Mouse (Mus musculus) MEL (cell line): Measurements from ENCODE around the gene Tspan2. TPM values are rescaled to one million over a fixed set of nuclear protein-coding genes. Genes with fewer than 3 reads are reported as not detected.

Experiments
- DNase-seq: peaks from one replicate; pipeline ENCODE4 v3.0.0; 2011; ENCODE audit warnings: low read depth, low spot score
- H3K27ac ChIP-seq: 2 replicates; pipeline ENCODE4 v1.5.1; 2012; ENCODE audit warnings: low read depth, mild to moderate bottlenecking, control low read depth, low read length, moderate library complexity; ENCODE audit not compliant: control insufficient read depth
- H3K27me3 ChIP-seq, 2 experiments: fragments of 150-350 bp in 1 of 2; sonication (generic) in 1 of 2; 2 replicates each; pipeline ENCODE4 v1.6.1; 2012; ENCODE audit warnings: low read length in 2 of 2, mild to moderate bottlenecking in 2 of 2, improper control_type of control experiment in 1 of 2, moderate library complexity in 1 of 2; ENCODE audit not compliant: insufficient read depth in 2 of 2, control insufficient read depth in 1 of 2
- H3K36me3 ChIP-seq, 2 experiments: 2 replicates each; pipeline ENCODE4 v1.6.1; 2012 to 2014; ENCODE audit warnings: low read length in 2 of 2, improper control_type of control experiment in 1 of 2, inconsistent platforms in 1 of 2, mild to moderate bottlenecking in 1 of 2; ENCODE audit not compliant: insufficient read depth in 2 of 2, control insufficient read depth in 1 of 2
- H3K4me1 ChIP-seq, 2 experiments: fragments of 150-350 bp in 1 of 2; sonication (generic) in 1 of 2; 2 replicates each; pipeline ENCODE4 v1.6.1; 2012; ENCODE audit warnings: low read length in 2 of 2, improper control_type of control experiment in 1 of 2, mild to moderate bottlenecking in 1 of 2; ENCODE audit not compliant: insufficient read depth in 2 of 2, control insufficient read depth in 1 of 2
- H3K4me3 ChIP-seq, 2 experiments: fragments of 150-350 bp in 1 of 2; sonication (generic) in 1 of 2; 2 replicates each; pipeline ENCODE4 v1.5.1; 2012; ENCODE audit warnings: low read depth in 2 of 2, low read length in 2 of 2, mild to moderate bottlenecking in 2 of 2, moderate library complexity in 2 of 2, control low read depth in 1 of 2, improper control_type of control experiment in 1 of 2; ENCODE audit not compliant: control insufficient read depth in 1 of 2, insufficient read depth in 1 of 2
- H3K79me2 ChIP-seq: 2 replicates; pipeline ENCODE4 v1.6.1; 2012; ENCODE audit warnings: mild to moderate bottlenecking, low read length, moderate library complexity; ENCODE audit not compliant: control insufficient read depth, poor library complexity, insufficient read depth
- H3K9ac ChIP-seq: 2 replicates; pipeline ENCODE4 v1.6.1; 2012; ENCODE audit warnings: low read depth, mild to moderate bottlenecking, control low read depth, low read length, moderate library complexity; ENCODE audit not compliant: control insufficient read depth, poor library complexity, severe bottlenecking
- H3K9me3 ChIP-seq: fragments of 150-350 bp; sonication (generic); replicated peaks from 2 replicates; pipeline ENCODE4 v1.6.1; 2012; ENCODE audit warnings: mild to moderate bottlenecking, low read length, improper control_type of control experiment, moderate library complexity; ENCODE audit not compliant: insufficient read depth
- BHLHE40 ChIP-seq: IDR thresholded peaks from 2 replicates; pipeline ENCODE4 v1.6.1; 2012; ENCODE audit warnings: low read depth, mild to moderate bottlenecking, inconsistent platforms, low read length, improper control_type of control experiment, borderline replicate concordance
- ELF1 ChIP-seq: IDR thresholded peaks from 2 replicates; pipeline ENCODE4 v1.6.1; 2014; ENCODE audit warnings: low read depth, mild to moderate bottlenecking, inconsistent platforms, low read length, improper control_type of control experiment, moderate library complexity
- GATA1 ChIP-seq: IDR thresholded peaks from 2 replicates; pipeline ENCODE4 v1.6.1; 2011; ENCODE audit warnings: low read depth, low read length, improper control_type of control experiment
- HCFC1 ChIP-seq: IDR thresholded peaks from 2 replicates; pipeline ENCODE4 v1.6.1; 2012; ENCODE audit warnings: low read depth, mild to moderate bottlenecking, inconsistent platforms, low read length, improper control_type of control experiment, moderate library complexity
- KAT2A ChIP-seq: conservative IDR thresholded peaks from 2 replicates; pipeline ENCODE4 v1.6.1; 2012; ENCODE audit warnings: low read depth, low read length, improper control_type of control experiment, inconsistent platforms
- MAFK ChIP-seq: IDR thresholded peaks from 2 replicates; pipeline ENCODE4 v1.6.1; 2011; ENCODE audit warnings: low read depth, mild to moderate bottlenecking, low read length, improper control_type of control experiment, borderline replicate concordance
- MAZ ChIP-seq: IDR thresholded peaks from 2 replicates; pipeline ENCODE4 v1.6.1; 2012; ENCODE audit warnings: low read depth, mild to moderate bottlenecking, inconsistent platforms, low read length, improper control_type of control experiment
- MEF2A ChIP-seq: IDR thresholded peaks from 2 replicates; pipeline ENCODE4 v1.6.1; 2014; ENCODE audit warnings: low read depth, mild to moderate bottlenecking, inconsistent platforms, low read length, improper control_type of control experiment; ENCODE audit not compliant: poor library complexity, insufficient replicate concordance, severe bottlenecking; ENCODE audit errors: extremely low read depth
- MXI1 ChIP-seq: IDR thresholded peaks from 2 replicates; pipeline ENCODE4 v1.6.1; 2011; ENCODE audit warnings: mild to moderate bottlenecking, low read depth, low read length, improper control_type of control experiment
- MYB ChIP-seq: IDR thresholded peaks from 2 replicates; pipeline ENCODE4 v1.6.1; 2011; ENCODE audit warnings: mild to moderate bottlenecking, low read depth, low read length, improper control_type of control experiment
- POLR2A ChIP-seq, 2 experiments: IDR thresholded peaks; 2 replicates each; pipeline ENCODE4 v1.6.1; 2011 to 2012; ENCODE audit warnings: low read length in 2 of 2, mild to moderate bottlenecking in 2 of 2, control low read depth in 1 of 2, improper control_type of control experiment in 1 of 2, low read depth in 1 of 2, moderate library complexity in 1 of 2; ENCODE audit not compliant: control insufficient read depth in 1 of 2, insufficient read depth in 1 of 2, poor library complexity in 1 of 2
- POLR2AphosphoS2 ChIP-seq: IDR thresholded peaks from 2 replicates; pipeline ENCODE4 v1.6.1; 2011; ENCODE audit warnings: low read length, improper control_type of control experiment
- POLR2AphosphoS5 ChIP-seq: IDR thresholded peaks from 2 replicates; pipeline ENCODE4 v1.6.1; 2012; ENCODE audit warnings: low read depth, borderline replicate concordance, mild to moderate bottlenecking, inconsistent platforms, low read length, moderate library complexity, mixed read lengths
- RAD21 ChIP-seq: IDR thresholded peaks from 2 replicates; pipeline ENCODE4 v1.6.1; 2011; ENCODE audit warnings: mild to moderate bottlenecking, low read depth, low read length, improper control_type of control experiment
- SIN3A ChIP-seq: IDR thresholded peaks from 2 replicates; pipeline ENCODE4 v1.6.1; 2012; ENCODE audit warnings: low read length, improper control_type of control experiment, inconsistent platforms
- SMC3 ChIP-seq: IDR thresholded peaks from 2 replicates; pipeline ENCODE4 v1.6.1; 2011; ENCODE audit warnings: low read depth, low read length, improper control_type of control experiment
- TCF12 ChIP-seq: IDR thresholded peaks from 2 replicates; pipeline ENCODE4 v1.6.1; 2014; ENCODE audit warnings: low read depth, mild to moderate bottlenecking, inconsistent platforms, low read length, improper control_type of control experiment, moderate library complexity
- UBTF ChIP-seq: IDR thresholded peaks from 2 replicates; pipeline ENCODE4 v1.6.1; 2012; ENCODE audit warnings: low read depth, mild to moderate bottlenecking, inconsistent platforms, low read length, improper control_type of control experiment, moderate library complexity, borderline replicate concordance; ENCODE audit not compliant: insufficient read depth
- ZC3H11A ChIP-seq: IDR thresholded peaks from 2 replicates; pipeline ENCODE4 v1.6.1; 2012; ENCODE audit warnings: low read depth, mild to moderate bottlenecking, inconsistent platforms, low read length, improper control_type of control experiment
- ZKSCAN1 ChIP-seq: IDR thresholded peaks from 2 replicates; pipeline ENCODE4 v1.6.1; 2012; ENCODE audit warnings: low read depth, mild to moderate bottlenecking, inconsistent platforms, low read length, improper control_type of control experiment, moderate library complexity
- ZMIZ1 ChIP-seq: IDR thresholded peaks from 2 replicates; pipeline ENCODE4 v1.6.1; 2012; ENCODE audit warnings: low read depth, mild to moderate bottlenecking, inconsistent platforms, low read length, improper control_type of control experiment, moderate library complexity
- polyA plus RNA-seq, 2 experiments: library from polyadenylated mRNA; stranded (reverse) in 1 of 2; unstranded in 1 of 2; fragments of >175 nt in 1 of 2; fragments of >200 nt in 1 of 2; gene quantifications; 2 replicates each; pipeline versions ENCODE4 v1.2.1 to v1.2.4; 2012; ENCODE audit warnings: low replicate concordance in 2 of 2, low read depth in 1 of 2; ENCODE audit not compliant: insufficient read length in 2 of 2, insufficient read depth in 1 of 2, missing spikeins in 1 of 2
- total RNA-seq: library from RNA; depleted of rRNA; stranded (reverse); fragments of 300-350 nt; gene quantifications from 2 replicates; pipeline ENCODE4 v1.2.3, GENCODE M21; 2012; rRNA removed

Gene Tspan2
- total and polyA plus RNA-seq, 3 experiments, result not detected

GRCm38 (mm10) chr3:102842386-102842785 is 108.1 kb downstream of the Tspan2 start:
- Histone ChIP-seq H3K79me2 (no peaks in the 10 kb centered on the region), H3K4me1 (no peaks in the 10 kb centered on the region), H3K27me3 (no peaks in the 10 kb centered on the region), H3K27ac (no peak overlapping the region), H3K4me3 (no peak overlapping the region), H3K36me3 (no peaks in the 10 kb centered on the region), H3K9ac (no peak overlapping the region), H3K9me3 (no peaks in the 10 kb centered on the region)
- no peak for DNase-seq
- TF ChIP-seq POLR2AphosphoS2 (no peak), ZKSCAN1 (no peak), POLR2AphosphoS5 (no peak), ELF1 (no peak), RAD21 (peak; percentile 1), ZMIZ1 (no peak)

GRCm38 (mm10) chr3:102848661-102849060 is 114.3 kb downstream of the Tspan2 start:
- Histone ChIP-seq H3K36me3 (no peaks in the 10 kb centered on the region), H3K9me3 (no peaks in the 10 kb centered on the region), H3K27ac (no peak overlapping the region), H3K27me3 (no peaks in the 10 kb centered on the region; a peak in 1 of 4 replicates), H3K9ac (no peak overlapping the region), H3K4me1 (no peaks in the 10 kb centered on the region), H3K79me2 (no peaks in the 10 kb centered on the region), H3K4me3 (no peak overlapping the region)
- TF ChIP-seq MXI1 (no peak), ZMIZ1 (no peak), GATA1 (no peak), MYB (no peak), HCFC1 (no peak), ZC3H11A (no peak), POLR2A (IDR thresholded peaks at IDR 0.05; ENCODE audit: control insufficient read depth in 1 of 2, insufficient read depth in 1 of 2, low read depth in 1 of 2, low read length in 2 of 2, poor library complexity in 1 of 2) (no peak), BHLHE40 (no peak), SIN3A (no peak), UBTF (no peak), ZKSCAN1 (no peak), MAFK (no peak), MEF2A (no peak), TCF12 (no peak), KAT2A (no peak), SMC3 (no peak), MAZ (no peak)
- DNase-seq, result no peak

Other genes starting within 250 kb of the Tspan2 start
- gene Tshb, start 48.2 kb downstream of the Tspan2 start, total RNA-seq, result not detected in 2 replicates
- not detected for gene Tshb, start 48.2 kb downstream of the Tspan2 start, polyA plus RNA-seq
- 0.08 TPM in 1 of 2 replicates, not detected in the other for gene Sycp1, start 201.6 kb downstream of the Tspan2 start, total RNA-seq
- 1 to 10 TPM in 1 of 2 experiments, not detected in 1; 4.3 TPM for gene Sycp1, start 201.6 kb downstream of the Tspan2 start, polyA plus RNA-seq
- not detected in 2 replicates for gene Nr1h5, start 229.6 kb downstream of the Tspan2 start, total RNA-seq
- under 1 TPM in 1 of 2 experiments, not detected in 1; 0.03 TPM for gene Nr1h5, start 229.6 kb downstream of the Tspan2 start, polyA plus RNA-seq